Mouse (Mus musculus) hindbrain, embryonic 14.5 days (tissue): ENCODE measurements at regions not wholly inside any gene's neighbourhood (a gene's known extent, or its start where the extent isn't known, plus 50 kb on each side); places are given as distances from the start of the nearest gene placed in this dataset.

Experiments
- ATAC-seq: fragments of 200-750 bp; cut with Nextera tagmentation; 2 replicates; pipeline ENCODE4 v1.8.0; 2017; ENCODE audit warnings: moderate number of reproducible peaks, mild to moderate bottlenecking, moderate TSS enrichment, moderate library complexity; ENCODE audit not compliant: low FRiP score
- DNase-seq: peaks from one replicate; pipeline ENCODE4 v3.0.0-alpha.2; 2015; ENCODE audit warnings: low spot score
- H3K27ac ChIP-seq: fragments of 300-500 bp; sonication (generic); 2 replicates; pipeline ENCODE4 v1.5.1; 2014; ENCODE audit warnings: mild to moderate bottlenecking, moderate library complexity
- H3K27me3 ChIP-seq: fragments of 300-500 bp; sonication (generic); 2 replicates; pipeline ENCODE4 v1.6.1; 2014; ENCODE audit warnings: mild to moderate bottlenecking, low read length, mixed read lengths; ENCODE audit not compliant: control insufficient read depth, insufficient read depth
- H3K36me3 ChIP-seq: fragments of 300-500 bp; sonication (generic); replicated peaks from 2 replicates; pipeline ENCODE4 v1.6.1; 2014; ENCODE audit not compliant: control insufficient read depth, insufficient read depth
- H3K4me1 ChIP-seq: fragments of 300-500 bp; sonication (generic); replicated peaks from 2 replicates; pipeline ENCODE4 v1.6.1; 2014; ENCODE audit warnings: antibody characterized with exemption, low read length, mixed read lengths; ENCODE audit not compliant: control insufficient read depth, insufficient read depth
- H3K4me2 ChIP-seq: fragments of 300-500 bp; sonication (generic); replicated peaks from 2 replicates; pipeline ENCODE4 v1.6.1; 2014; ENCODE audit warnings: mild to moderate bottlenecking, moderate library complexity
- H3K4me3 ChIP-seq: fragments of 300-500 bp; sonication (generic); replicated peaks from 2 replicates; pipeline ENCODE4 v1.5.1; 2014; ENCODE audit warnings: mild to moderate bottlenecking, low read length
- H3K9ac ChIP-seq: fragments of 300-500 bp; sonication (generic); 2 replicates; pipeline ENCODE4 v1.6.1; 2014
- H3K9me3 ChIP-seq: fragments of 300-500 bp; sonication (generic); 2 replicates; pipeline ENCODE4 v1.6.1; 2016; ENCODE audit warnings: low read length; ENCODE audit not compliant: control insufficient read depth
- WGBS: fragments of 180-500 bp; shearing (Covaris S2); extraction: QIAGEN DNeasy Blood & Tissue Kit; methylation state at CpG from one replicate; pipeline ENCODE4 v1.1.7; 2014; 5-methylcytosine and 5-hydroxymethylcytosine counted together

DNA sequence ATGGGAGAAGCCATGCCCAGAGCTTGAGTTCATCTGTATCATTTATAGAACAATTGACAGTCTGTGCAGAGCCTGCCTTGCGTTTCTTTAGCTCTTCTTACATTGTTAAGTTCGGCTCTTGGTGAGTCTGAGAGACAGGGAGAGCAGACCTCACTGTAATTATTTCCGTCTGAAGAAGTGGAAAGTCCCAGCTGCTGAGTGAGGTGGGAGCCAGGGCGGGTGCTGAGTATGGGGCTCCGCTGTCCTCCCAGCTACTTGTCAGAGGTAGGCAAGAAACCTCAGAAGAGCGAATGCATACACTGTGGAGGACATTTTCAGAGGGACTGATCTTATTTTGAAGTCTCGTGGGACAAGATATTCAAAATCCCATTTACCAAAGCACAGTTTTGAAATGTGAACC lies 172.9 kb downstream of the Vrk1 start:
- no peaks in the 10 kb centered on the region for H3K36me3 ChIP-seq
- H3K4me2 ChIP-seq = no peak overlapping the region
- no peaks in the 10 kb centered on the region for H3K27me3 ChIP-seq
- no peak for DNase-seq
- no peak overlapping the region for H3K4me3 ChIP-seq
- H3K4me1 ChIP-seq = no peaks in the 10 kb centered on the region; the same call in 1 of the 2 replicates
- no peak overlapping the region for H3K9ac ChIP-seq
- no peak overlapping the region for H3K27ac ChIP-seq
- WGBS = 77% methylated on average over 7 of the region's 7 CpGs
- H3K9me3 ChIP-seq = no peaks in the 10 kb centered on the region
- no peak for ATAC-seq

DNA sequence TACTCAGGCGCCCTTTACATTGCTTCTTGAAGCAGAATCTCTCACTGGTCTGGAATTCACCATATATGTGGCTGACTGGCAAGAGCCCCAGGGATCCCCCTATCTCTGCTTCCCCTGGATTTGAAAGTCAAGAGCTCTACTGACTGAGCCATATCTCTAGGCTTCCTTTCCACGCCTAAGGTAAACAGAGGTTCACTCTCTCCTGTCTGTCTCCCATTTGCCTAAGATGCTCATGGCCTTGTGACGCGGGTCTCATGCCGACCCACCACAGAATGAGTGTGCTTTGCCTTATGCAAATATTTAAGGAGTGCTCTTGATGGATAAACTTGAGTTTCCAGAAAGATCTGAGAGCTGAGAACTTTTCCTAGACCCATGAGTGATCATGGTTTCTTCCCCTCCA lies 173.9 kb downstream of the Vrk1 start:
- no peak overlapping the region for H3K27ac ChIP-seq
- no peaks in the 10 kb centered on the region; the same call in 1 of the 2 replicates for H3K4me1 ChIP-seq
- no peak for DNase-seq
- ATAC-seq = no peak
- H3K36me3 ChIP-seq = no peaks in the 10 kb centered on the region
- no peak overlapping the region for H3K4me3 ChIP-seq
- no peaks in the 10 kb centered on the region for H3K9me3 ChIP-seq
- H3K27me3 ChIP-seq = no peaks in the 10 kb centered on the region
- H3K4me2 ChIP-seq = no peak overlapping the region
- 94% methylated on average over 5 of the region's 5 CpGs for WGBS
- no peak overlapping the region for H3K9ac ChIP-seq

DNA sequence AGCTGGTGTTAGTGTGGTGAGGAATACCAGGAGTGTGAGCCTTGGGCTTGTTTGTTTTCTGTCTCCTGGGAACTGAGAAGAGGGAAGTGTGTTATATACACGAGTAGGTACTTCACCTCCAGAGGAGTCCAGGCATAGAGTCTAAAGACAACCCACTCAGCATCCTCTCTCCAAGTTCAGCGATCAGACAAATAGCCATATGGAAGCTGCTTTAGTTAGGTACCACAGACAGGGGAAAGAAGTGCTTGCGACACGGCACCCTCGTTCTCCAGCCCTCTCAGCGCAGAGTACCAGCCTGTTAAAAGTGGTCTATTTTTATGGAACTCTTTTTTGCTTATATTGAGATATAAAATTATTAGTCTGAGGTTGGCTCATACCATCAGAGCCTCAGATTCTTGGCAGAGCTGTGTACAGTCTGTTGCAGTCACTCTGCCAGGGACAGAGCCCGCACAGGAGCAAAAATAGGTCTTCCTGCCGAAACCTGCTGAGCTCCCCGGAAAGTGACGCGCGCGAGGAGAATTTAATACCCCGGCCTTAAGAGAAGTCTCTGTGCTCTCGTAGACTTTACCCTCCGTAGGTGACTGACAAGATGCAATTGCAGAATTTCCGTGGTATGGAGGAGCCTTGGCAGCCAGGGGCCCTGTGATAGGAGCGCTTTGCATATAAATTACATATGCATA lies 175.5 kb downstream of the Vrk1 start:
- no peak overlapping the region for H3K4me3 ChIP-seq
- no peak for ATAC-seq
- no peak overlapping the region for H3K27ac ChIP-seq
- no peak overlapping the region for H3K9ac ChIP-seq
- no peaks in the 10 kb centered on the region for H3K9me3 ChIP-seq
- no peaks in the 10 kb centered on the region; the same call in 1 of the 2 replicates for H3K4me1 ChIP-seq
- no peaks in the 10 kb centered on the region for H3K27me3 ChIP-seq
- no peaks in the 10 kb centered on the region for H3K36me3 ChIP-seq
- no peak overlapping the region for H3K4me2 ChIP-seq
- WGBS = 63% methylated on average over 18 of the region's 18 CpGs
- no peak for DNase-seq

DNA sequence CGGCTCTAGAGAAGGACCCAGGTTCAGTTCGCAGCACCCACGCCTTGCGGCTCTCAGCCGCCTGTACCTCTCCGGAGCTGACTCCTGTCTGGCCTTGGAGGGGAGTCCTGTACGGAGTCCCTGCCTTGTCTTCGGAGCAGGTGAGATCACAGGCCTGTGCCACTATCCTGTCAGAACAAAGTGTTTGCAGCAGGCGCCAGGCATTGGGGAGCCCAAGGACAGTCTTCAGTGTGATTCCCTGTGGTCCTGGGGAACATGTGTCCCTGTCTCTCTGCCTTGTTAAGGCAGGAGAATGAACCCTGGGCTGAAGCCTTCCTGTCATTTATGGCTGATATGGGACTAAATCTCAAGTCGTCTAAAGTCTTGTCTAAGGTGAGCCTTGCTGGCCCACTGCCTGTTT lies 176.5 kb downstream of the Vrk1 start:
- no peak overlapping the region for H3K27ac ChIP-seq
- DNase-seq (no peak), ATAC-seq (no peak)
- no peak overlapping the region for H3K9ac ChIP-seq
- 97% methylated on average over 10 of the region's 10 CpGs for WGBS
- H3K4me1 ChIP-seq = no peaks in the 10 kb centered on the region; the same call in 1 of the 2 replicates
- no peaks in the 10 kb centered on the region for H3K36me3 ChIP-seq
- no peaks in the 10 kb centered on the region for H3K9me3 ChIP-seq
- H3K4me2 ChIP-seq = no peak overlapping the region
- H3K4me3 ChIP-seq = no peak overlapping the region
- H3K27me3 ChIP-seq = no peaks in the 10 kb centered on the region

DNA sequence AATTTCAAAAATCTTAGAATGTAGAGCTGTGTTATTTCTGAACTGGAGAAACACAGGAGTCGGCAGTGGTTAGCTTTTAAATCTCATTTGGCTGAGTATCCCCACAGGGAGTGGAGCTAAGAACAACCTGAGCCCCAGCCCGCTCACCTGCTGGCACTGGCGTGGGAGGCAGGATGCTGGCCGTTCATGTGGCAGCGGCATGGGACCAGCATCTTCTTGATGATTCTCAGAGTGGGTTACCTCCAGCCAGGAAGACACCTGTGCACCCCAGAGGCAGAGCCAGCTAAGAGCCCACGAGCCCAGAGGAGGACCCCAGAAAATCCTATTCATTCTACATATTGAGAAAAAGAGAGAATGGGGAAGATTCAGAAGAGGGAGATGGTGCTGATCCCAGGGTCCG lies 181.7 kb downstream of the Vrk1 start:
- H3K9me3 ChIP-seq = 0 out of 2 replicates have a peak, but pooled peaks cover 5% of the 10 kb centered on the region
- no peaks in the 10 kb centered on the region for H3K27me3 ChIP-seq
- no peak overlapping the region for H3K4me3 ChIP-seq
- no peaks in the 10 kb centered on the region for H3K36me3 ChIP-seq
- no peak overlapping the region for H3K4me2 ChIP-seq
- no peak overlapping the region for H3K27ac ChIP-seq
- H3K9ac ChIP-seq = no peak overlapping the region
- no peak for ATAC-seq
- H3K4me1 ChIP-seq = no peaks in the 10 kb centered on the region
- DNase-seq = no peak
- WGBS = 84% methylated on average over 7 of the region's 7 CpGs

DNA sequence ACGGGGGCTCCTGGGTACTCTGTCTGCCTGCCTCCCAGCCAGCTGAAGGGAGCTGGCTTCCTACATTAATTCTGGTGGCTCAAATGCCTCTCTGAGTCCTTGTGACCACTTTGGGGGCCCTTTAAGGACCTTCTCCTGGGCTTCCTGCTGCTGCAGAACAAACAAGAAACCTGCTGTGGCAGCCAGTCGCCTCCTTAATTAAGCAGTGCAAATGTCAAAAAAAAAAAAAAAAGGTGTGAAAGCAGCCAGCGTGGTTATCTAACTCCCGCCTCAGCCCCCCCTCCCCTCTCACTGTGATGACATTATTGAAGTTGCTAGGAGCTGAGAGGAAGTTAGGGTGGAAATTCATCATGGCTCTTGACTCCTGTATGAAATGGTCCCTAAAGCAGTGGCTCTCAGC lies 189.3 kb downstream of the Vrk1 start:
- WGBS = 19% methylated on average over 4 of the region's 4 CpGs
- H3K27ac ChIP-seq = no peak overlapping the region
- H3K4me2 ChIP-seq = no peak overlapping the region
- no peak overlapping the region for H3K9ac ChIP-seq
- no peaks in the 10 kb centered on the region for H3K9me3 ChIP-seq
- no peaks in the 10 kb centered on the region for H3K27me3 ChIP-seq
- H3K4me1 ChIP-seq = peaks cover 6% of the 10 kb centered on the region; the same call in 1 of the 2 replicates
- ATAC-seq (no peak), DNase-seq (no peak)
- H3K4me3 ChIP-seq = no peak overlapping the region
- no peaks in the 10 kb centered on the region for H3K36me3 ChIP-seq

DNA sequence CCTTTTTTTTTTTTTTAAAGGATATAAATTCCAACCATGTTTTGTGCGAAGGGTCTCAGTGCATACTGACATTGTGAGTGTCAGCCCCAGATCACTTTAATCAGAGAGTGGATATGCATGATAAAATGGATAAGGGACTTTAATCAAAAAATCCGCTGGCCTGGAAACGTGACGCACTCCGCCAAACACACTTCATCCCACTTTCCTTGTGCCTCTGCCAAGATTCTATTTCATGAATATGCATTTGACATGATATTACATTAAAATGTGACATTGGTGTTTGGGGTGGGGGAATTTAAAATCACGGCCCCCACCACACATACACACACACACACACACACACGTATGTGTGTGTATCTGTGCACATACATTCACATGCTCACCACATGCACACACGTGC lies 193.5 kb downstream of the Vrk1 start:
- Histone ChIP-seq H3K4me2 (no peak overlapping the region), H3K27ac (no peak overlapping the region), H3K9ac (no peak overlapping the region), H3K4me3 (no peak overlapping the region), H3K36me3 (no peaks in the 10 kb centered on the region), H3K4me1 (peaks cover 6% of the 10 kb centered on the region; the same call in 1 of the 2 replicates), H3K27me3 (no peaks in the 10 kb centered on the region), H3K9me3 (no peaks in the 10 kb centered on the region)
- WGBS = 64% methylated on average over 8 of the region's 8 CpGs
- DNase-seq (no peak), ATAC-seq (no peak)

DNA sequence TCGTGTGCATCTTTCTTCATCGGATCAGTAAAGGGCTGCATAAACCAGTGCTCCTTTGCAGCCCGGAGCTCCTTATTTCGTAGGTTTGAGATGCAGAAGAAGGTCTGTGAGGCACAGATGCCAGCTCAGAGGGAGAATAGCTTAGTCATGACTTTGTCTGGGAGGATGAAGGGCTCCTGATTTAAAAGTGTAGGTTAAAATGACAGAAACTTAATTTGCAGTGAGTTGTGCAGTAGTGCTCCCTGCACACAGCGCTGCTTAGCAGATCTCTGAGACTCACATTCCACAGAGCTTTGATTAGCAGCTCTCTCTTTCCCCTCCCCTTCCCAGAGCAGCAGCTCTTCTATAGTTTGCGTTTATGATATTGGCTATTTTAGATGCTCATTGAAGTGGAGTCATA lies 200.9 kb downstream of the Vrk1 start:
- 77% methylated on average over 6 of the region's 6 CpGs for WGBS
- H3K36me3 ChIP-seq = no peaks in the 10 kb centered on the region
- no peaks in the 10 kb centered on the region for H3K9me3 ChIP-seq
- no peak overlapping the region for H3K27ac ChIP-seq
- H3K9ac ChIP-seq = no peak overlapping the region
- H3K27me3 ChIP-seq = no peaks in the 10 kb centered on the region
- ATAC-seq = no peak
- no peak overlapping the region for H3K4me3 ChIP-seq
- DNase-seq = no peak
- H3K4me2 ChIP-seq = no peak overlapping the region
- no peaks in the 10 kb centered on the region for H3K4me1 ChIP-seq

DNA sequence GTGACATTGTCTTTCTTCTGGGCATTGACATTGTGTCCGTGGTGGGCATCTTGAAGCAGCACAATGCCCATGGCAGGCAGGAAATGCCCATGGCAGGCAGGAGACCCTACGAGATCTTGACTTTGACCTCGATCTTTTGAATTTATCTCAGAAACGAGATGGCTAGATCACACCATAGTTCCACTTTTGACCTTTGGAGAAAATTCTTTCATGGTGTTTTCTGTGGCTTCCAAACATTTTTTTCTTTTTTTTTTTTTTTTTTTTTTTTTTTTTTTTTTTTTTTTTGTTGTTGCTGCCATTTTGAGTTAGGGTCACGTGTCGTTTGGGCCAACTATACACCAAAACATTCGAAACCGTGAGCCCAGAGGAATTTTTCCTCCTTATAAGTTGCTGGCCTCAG lies 201.5 kb downstream of the Vrk1 start:
- WGBS = 88% methylated on average over 8 of the region's 8 CpGs
- ATAC-seq = no peak
- H3K4me1 ChIP-seq = no peaks in the 10 kb centered on the region

DNA sequence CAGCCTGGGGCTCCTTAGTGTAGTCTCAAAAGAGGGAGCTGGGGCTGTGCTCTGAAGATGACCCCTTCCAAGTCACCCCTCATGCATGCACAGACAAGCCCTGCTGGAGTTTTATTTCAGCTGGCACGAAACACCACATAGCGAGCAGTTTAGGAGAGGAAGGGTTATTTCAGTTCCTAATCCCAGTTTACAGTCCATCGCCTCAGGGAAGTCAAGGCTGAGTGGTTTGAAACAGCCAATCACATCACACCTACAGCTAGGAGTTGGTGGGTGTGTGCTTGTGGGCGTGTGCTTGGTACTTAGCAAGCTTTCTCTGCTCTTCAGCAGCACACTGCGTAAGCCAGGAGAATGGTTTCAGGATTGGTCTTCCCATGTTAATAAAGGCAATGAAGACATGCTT lies 202.4 kb downstream of the Vrk1 start:
- no peak overlapping the region for H3K4me2 ChIP-seq
- H3K36me3 ChIP-seq = no peaks in the 10 kb centered on the region
- no peak overlapping the region for H3K4me3 ChIP-seq
- no peaks in the 10 kb centered on the region for H3K4me1 ChIP-seq
- WGBS = 75% methylated on average over 5 of the region's 5 CpGs
- no peak overlapping the region for H3K27ac ChIP-seq
- H3K27me3 ChIP-seq = no peaks in the 10 kb centered on the region
- no peak overlapping the region for H3K9ac ChIP-seq
- ATAC-seq = no peak
- no peak for DNase-seq
- H3K9me3 ChIP-seq = no peaks in the 10 kb centered on the region

More for the DNA sequence above, 201.5 kb downstream of the Vrk1 start:
- H3K9me3 ChIP-seq = no peaks in the 10 kb centered on the region
- H3K36me3 ChIP-seq = no peaks in the 10 kb centered on the region
- H3K4me3 ChIP-seq = no peak overlapping the region
- H3K4me2 ChIP-seq = no peak overlapping the region
- H3K27me3 ChIP-seq = no peaks in the 10 kb centered on the region
- no peak for DNase-seq
- H3K9ac ChIP-seq = no peak overlapping the region
- H3K27ac ChIP-seq = no peak overlapping the region
